Mouse (Mus musculus) neural tube, embryonic 15.5 days (tissue): Measurements from ENCODE around the gene Zfp398. TPM values are rescaled to one million over a fixed set of nuclear protein-coding genes. Genes with fewer than 3 reads are reported as not detected.
"Not testable (repeated sequence)": the region's sequence is repeated elsewhere in the genome, so short reads cannot be mapped to it uniquely, and the experiment has no call there.

ENCODE experiments used
- ATAC-seq: fragments of 200-750 bp; cut with Nextera tagmentation; 2 replicates; pipeline ENCODE4 v1.8.0; 2017; ENCODE audit warnings: mild to moderate bottlenecking, moderate TSS enrichment, moderate library complexity; ENCODE audit not compliant: low FRiP score
- H3K27ac ChIP-seq: fragments of 300-500 bp; sonication (generic); replicated peaks from 2 replicates; pipeline ENCODE4 v1.5.1; 2015; ENCODE audit warnings: mild to moderate bottlenecking, inconsistent platforms
- H3K27me3 ChIP-seq: fragments of 300-500 bp; sonication (generic); replicated peaks from 2 replicates; pipeline ENCODE4 v1.6.1; 2015; ENCODE audit warnings: inconsistent platforms
- H3K36me3 ChIP-seq: fragments of 300-500 bp; sonication (generic); 2 replicates; pipeline ENCODE4 v1.6.1; 2015; ENCODE audit warnings: inconsistent platforms
- H3K4me1 ChIP-seq: fragments of 300-500 bp; sonication (generic); 2 replicates; pipeline ENCODE4 v1.6.1; 2015; ENCODE audit warnings: inconsistent platforms
- H3K4me2 ChIP-seq: fragments of 300-500 bp; sonication (generic); 2 replicates; pipeline ENCODE4 v1.6.1; 2015; ENCODE audit warnings: inconsistent platforms, mild to moderate bottlenecking, moderate library complexity
- H3K4me3 ChIP-seq: fragments of 300-500 bp; sonication (generic); replicated peaks from 2 replicates; pipeline ENCODE4 v1.5.1; 2015; ENCODE audit warnings: mild to moderate bottlenecking, inconsistent platforms
- H3K9ac ChIP-seq: fragments of 300-500 bp; sonication (generic); replicated peaks from 2 replicates; pipeline ENCODE4 v1.6.1; 2015; ENCODE audit warnings: mild to moderate bottlenecking, inconsistent platforms
- H3K9me3 ChIP-seq: fragments of 300-500 bp; sonication (generic); replicated peaks from 2 replicates; pipeline ENCODE4 v1.6.1; 2016; ENCODE audit warnings: inconsistent platforms
- WGBS: fragments of 180-500 bp; shearing (Covaris S2); methylation state at CpG from one replicate; pipeline ENCODE4 v1.1.7; 2015; ENCODE audit warnings: mixed read lengths; 5-methylcytosine and 5-hydroxymethylcytosine counted together
- polyA plus RNA-seq: library from polyadenylated mRNA; unstranded; fragments of >200 nt; fragmentation: Nextera tagmentation; extraction: Ambion mirVana; gene quantifications from 2 replicates; pipeline ENCODE4 v1.2.1, GENCODE M21; 2015

The Zfp398 gene
- polyA plus RNA-seq, 1 experiment from 2014 or later, result 17.4 TPM

DNA sequence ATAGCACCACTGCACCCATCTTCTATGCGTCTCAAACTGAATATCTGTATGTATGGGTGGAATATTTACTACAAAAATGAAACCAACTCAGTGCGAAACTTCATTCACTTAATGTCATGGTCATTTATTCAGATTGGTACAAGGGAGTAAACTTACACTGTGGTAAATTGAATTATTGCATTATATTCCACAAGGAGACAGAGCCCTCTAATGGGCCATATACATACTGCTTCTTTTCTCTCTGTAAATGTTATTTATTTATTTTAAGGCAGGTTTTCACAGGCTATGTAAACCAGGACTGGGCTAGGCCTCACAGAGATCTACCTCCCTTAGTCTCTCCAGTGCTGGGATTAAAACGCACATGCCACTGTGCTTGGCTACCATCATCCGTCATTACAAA, 8.0 kb upstream of the Zfp398 start:
- ATAC-seq, result no peak
- Histone ChIP-seq H3K4me3 (no peak overlapping the region), H3K36me3 (peaks cover 39% of the 10 kb centered on the region), H3K27me3 (no peaks in the 10 kb centered on the region), H3K9ac (no peak overlapping the region), H3K9me3 (no peaks in the 10 kb centered on the region), H3K4me2 (no peak overlapping the region), H3K4me1 (peaks cover 23% of the 10 kb centered on the region), H3K27ac (no peak overlapping the region)
- WGBS, result 90% methylated on average over 4 of the region's 4 CpGs

- peak overlapping the region; percentile 57 for H3K4me2 ChIP-seq
- H3K4me3 ChIP-seq, result peak overlapping the region; percentile 71
- WGBS, result 21% methylated on average over 1 of the region's 1 CpGs
- peak overlapping the region; percentile 85; the same call in 1 of the 2 replicates for H3K9ac ChIP-seq
- peak overlapping the region; percentile 48; the same call in 1 of the 2 replicates for H3K27ac ChIP-seq
- no peak for ATAC-seq
- H3K27me3 ChIP-seq, result no peaks in the 10 kb centered on the region
- peaks cover 24% of the 10 kb centered on the region for H3K36me3 ChIP-seq
- H3K9me3 ChIP-seq, result no peaks in the 10 kb centered on the region
- H3K4me1 ChIP-seq, result peaks cover 23% of the 10 kb centered on the region
Observed at GRCm38 (mm10) chr6:47828950-47829349, 6.5 kb upstream of the Zfp398 start.

DNA sequence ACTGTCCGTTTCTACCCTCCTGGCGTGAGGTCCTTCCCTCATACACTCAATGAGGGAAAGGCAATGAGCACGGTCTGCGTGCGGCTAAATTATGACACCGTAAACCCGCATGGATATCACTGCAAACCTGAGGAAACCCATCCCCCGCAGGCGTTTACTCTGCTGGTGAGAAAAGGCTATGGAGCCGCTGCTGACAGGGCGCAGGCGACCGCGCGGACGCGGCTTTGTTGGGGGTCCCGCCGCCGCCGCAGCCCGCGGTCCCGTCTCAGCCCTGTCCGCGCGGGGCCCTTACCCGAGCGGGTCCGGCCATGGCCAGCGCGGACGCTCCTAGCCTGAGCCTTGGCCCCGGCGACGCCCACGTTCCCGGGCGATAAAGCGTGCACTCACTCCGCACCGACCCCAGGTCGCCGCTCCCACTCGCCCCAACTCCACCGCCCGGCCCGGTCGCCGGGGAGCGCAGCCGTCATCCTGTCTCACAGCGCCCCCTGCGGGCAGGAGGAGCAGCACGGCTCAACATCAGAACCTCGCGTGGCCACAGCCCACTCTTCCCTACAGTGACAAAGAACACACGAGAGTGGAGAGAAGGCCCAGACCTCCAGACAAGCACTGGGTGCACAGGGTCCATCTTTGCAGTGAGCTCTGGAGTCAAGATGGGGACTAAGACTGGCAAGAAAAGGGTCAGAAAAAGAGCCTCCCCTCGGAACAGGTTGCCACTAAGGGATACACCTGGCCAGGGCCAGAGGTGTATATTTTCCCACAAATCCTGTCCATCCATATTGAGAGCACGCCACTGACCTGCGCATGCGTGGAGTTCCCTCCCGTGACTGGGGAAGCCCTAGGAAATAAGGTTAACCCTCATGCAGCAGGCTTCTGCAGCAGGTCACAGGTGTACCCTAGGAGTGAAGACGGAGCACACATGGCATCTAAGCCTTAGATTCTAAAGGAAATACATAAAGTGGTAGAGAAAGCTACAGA, 5.1 kb upstream of the Zfp398 start, which contains the start of gene Zfp786:
TSS of gene Zfp786 (minus strand) at position 764 of the 975 bp plus-strand sequence.
- Histone ChIP-seq H3K4me2 (peak within 1 kb of the TSS; percentile 57), H3K36me3 (peaks cover 10% of the 10 kb centered on the region), H3K9me3 (no peaks in the 10 kb centered on the region), H3K9ac (peak within 1 kb of the TSS; percentile 85), H3K27me3 (no peaks in the 10 kb centered on the region), H3K27ac (peak within 1 kb of the TSS; percentile 96), H3K4me1 (peaks cover 23% of the 10 kb centered on the region), H3K4me3 (peak within 1 kb of the TSS; percentile 71)
- ATAC-seq, result peak; percentile 95
- WGBS, result 2% methylated on average over 64 of the region's 64 CpGs

GRCm38 (mm10) chr6:47832220-47832619, 3.2 kb upstream of the Zfp398 start:
- Histone ChIP-seq H3K9ac (no peak overlapping the region), H3K4me2 (no peak overlapping the region), H3K36me3 (no peaks in the 10 kb centered on the region), H3K9me3 (no peaks in the 10 kb centered on the region), H3K27ac (no peak overlapping the region), H3K4me3 (no peak overlapping the region), H3K27me3 (no peaks in the 10 kb centered on the region), H3K4me1 (peaks cover 21% of the 10 kb centered on the region)
- 77% methylated on average over 1 of the region's 1 CpGs for WGBS
- no peak for ATAC-seq

- Histone ChIP-seq H3K4me1 (peaks cover 26% of the 10 kb centered on the region), H3K36me3 (peaks cover 10% of the 10 kb centered on the region), H3K27me3 (no peaks in the 10 kb centered on the region), H3K4me3 (peak overlapping the region; percentile 84), H3K9ac (peak overlapping the region; percentile 90), H3K4me2 (peak overlapping the region; percentile 72), H3K9me3 (no peaks in the 10 kb centered on the region), H3K27ac (peak overlapping the region; percentile 96)
- WGBS, result under 1% methylated on average over 49 of the region's 49 CpGs
- ATAC-seq, result peak; percentile 85
Observed at GRCm38 (mm10) chr6:47835984-47836521, 592 bp downstream of the Zfp398 start.

DNA sequence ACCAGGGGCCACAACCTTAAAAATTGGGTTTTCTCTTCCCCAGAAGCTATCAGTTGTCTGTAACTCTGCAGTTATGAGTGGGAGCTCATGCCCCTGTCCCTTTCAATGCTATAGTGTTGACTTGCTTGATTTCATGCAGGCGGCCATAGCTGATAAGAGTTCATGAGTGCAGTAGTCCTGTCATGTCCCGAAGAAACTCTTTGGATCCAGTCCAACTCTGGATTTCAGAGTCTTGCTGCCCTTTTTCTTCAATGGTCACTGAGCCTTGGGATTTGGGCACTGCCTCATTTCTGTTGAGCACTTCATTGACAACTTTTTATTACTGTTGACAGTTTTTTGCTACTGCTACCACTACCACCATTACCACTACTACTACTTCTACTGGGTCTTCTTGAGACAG, 2.2 kb downstream of the Zfp398 start:
- 89% methylated on average over 2 of the region's 2 CpGs for WGBS
- no peaks in the 10 kb centered on the region for H3K27me3 ChIP-seq

DNA sequence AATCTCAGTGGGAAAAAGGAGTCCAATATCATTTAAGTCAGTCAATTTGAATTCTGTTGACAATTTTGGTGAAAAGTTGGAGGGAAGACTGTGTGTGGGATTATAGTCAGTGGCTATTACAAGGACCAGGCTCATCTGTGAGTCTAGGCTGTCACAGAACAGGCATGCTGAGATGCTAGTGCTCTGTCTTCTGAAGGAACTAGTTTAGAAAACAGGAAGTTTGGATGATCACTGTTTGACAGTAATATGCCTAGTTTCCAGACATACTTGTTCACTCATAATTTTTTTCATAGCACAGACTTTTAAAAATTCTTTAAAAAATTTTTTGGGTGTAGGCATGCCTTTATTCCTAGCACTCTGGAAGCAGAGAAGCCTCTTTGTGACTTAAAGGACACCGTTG, 5.6 kb downstream of the Zfp398 start:
- 95% methylated on average over 1 of the region's 1 CpGs for WGBS
- Histone ChIP-seq H3K4me3 (no peak overlapping the region), H3K27ac (no peak overlapping the region), H3K4me1 (peaks cover 26% of the 10 kb centered on the region), H3K9ac (no peak overlapping the region), H3K9me3 (no peaks in the 10 kb centered on the region), H3K27me3 (no peaks in the 10 kb centered on the region), H3K4me2 (no peak overlapping the region), H3K36me3 (peaks cover 22% of the 10 kb centered on the region)
- ATAC-seq, result no peak

More for the DNA sequence above, 2.2 kb downstream of the Zfp398 start:
- ATAC-seq, result no peak
- Histone ChIP-seq H3K36me3 (peaks cover 18% of the 10 kb centered on the region), H3K4me1 (peaks cover 26% of the 10 kb centered on the region), H3K4me3 (no peak overlapping the region), H3K9ac (no peak overlapping the region), H3K27ac (no peak overlapping the region), H3K4me2 (no peak overlapping the region), H3K9me3 (no peaks in the 10 kb centered on the region)

DNA sequence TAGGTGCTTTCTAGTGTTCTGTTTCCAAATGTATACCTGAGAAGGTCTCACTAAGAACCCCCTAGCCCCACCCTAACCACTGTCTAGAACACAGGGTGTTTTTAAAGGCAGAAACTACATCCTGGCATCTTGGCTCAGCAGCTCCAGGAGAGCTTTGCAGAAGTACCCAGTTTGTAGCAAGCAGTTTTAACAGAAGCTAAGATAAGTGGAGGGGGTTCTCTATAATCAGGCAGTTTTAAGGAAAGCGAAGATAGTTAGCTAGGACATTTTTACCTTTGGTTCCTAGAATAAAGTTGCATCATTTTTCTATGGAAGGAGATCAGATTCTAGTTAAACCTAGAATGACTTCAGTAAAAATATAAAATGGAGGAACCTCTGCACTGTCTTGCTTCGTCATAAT, 6.4 kb downstream of the Zfp398 start:
- Histone ChIP-seq H3K27ac (no peak overlapping the region), H3K9me3 (no peaks in the 10 kb centered on the region), H3K27me3 (no peaks in the 10 kb centered on the region), H3K9ac (no peak overlapping the region), H3K4me2 (no peak overlapping the region), H3K4me1 (peaks cover 22% of the 10 kb centered on the region), H3K4me3 (no peak overlapping the region), H3K36me3 (peaks cover 26% of the 10 kb centered on the region)
- 96% methylated on average over 2 of the region's 2 CpGs for WGBS
- ATAC-seq, result no peak

DNA sequence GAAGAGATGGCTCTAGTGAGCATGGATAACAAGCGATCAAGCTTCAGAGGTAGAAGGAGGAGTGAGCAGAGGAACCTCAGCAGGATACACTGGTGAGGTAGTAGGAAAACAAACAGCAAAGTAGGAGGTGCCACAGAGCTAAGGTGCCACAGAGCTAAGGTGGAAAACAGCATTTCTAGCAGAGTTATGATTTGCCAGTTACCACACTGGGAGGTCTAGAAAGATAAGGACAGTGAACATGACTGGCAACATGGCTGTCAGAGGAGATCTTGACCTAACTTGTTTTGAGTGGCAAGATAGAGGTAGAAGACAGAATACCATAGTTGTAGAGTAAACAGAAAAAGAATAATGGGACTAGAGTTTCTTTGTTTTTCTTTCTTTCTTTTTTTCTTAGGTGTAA, 6.9 kb downstream of the Zfp398 start:
- H3K9ac ChIP-seq, result no peak overlapping the region
- H3K4me3 ChIP-seq, result no peak overlapping the region
- no peak overlapping the region for H3K27ac ChIP-seq
- peaks cover 18% of the 10 kb centered on the region for H3K4me1 ChIP-seq
- ATAC-seq, result no peak
- no peak overlapping the region for H3K4me2 ChIP-seq
- H3K36me3 ChIP-seq, result peaks cover 28% of the 10 kb centered on the region
- no peaks in the 10 kb centered on the region for H3K27me3 ChIP-seq
- H3K9me3 ChIP-seq, result no peaks in the 10 kb centered on the region
- WGBS, result 97% methylated on average over 1 of the region's 1 CpGs

GRCm38 (mm10) chr6:47845779-47846178, 10.3 kb downstream of the Zfp398 start:
- no peak overlapping the region for H3K9ac ChIP-seq
- ATAC-seq, result no peak
- H3K4me3 ChIP-seq, result no peak overlapping the region
- no peaks in the 10 kb centered on the region for H3K4me1 ChIP-seq
- no peak overlapping the region for H3K27ac ChIP-seq
- peaks cover 21% of the 10 kb centered on the region for H3K36me3 ChIP-seq
- H3K4me2 ChIP-seq, result no peak overlapping the region
- H3K9me3 ChIP-seq, result no peaks in the 10 kb centered on the region
- H3K27me3 ChIP-seq, result no peaks in the 10 kb centered on the region

- H3K4me3 ChIP-seq, result no peak overlapping the region
- WGBS, result 91% methylated on average over 6 of the region's 6 CpGs
- no peak overlapping the region for H3K9ac ChIP-seq
- H3K27ac ChIP-seq, result no peak overlapping the region
- H3K36me3 ChIP-seq, result peaks cover 42% of the 10 kb centered on the region
- no peaks in the 10 kb centered on the region for H3K4me1 ChIP-seq
- ATAC-seq, result no peak
- no peaks in the 10 kb centered on the region for H3K27me3 ChIP-seq
- no peaks in the 10 kb centered on the region for H3K9me3 ChIP-seq
- no peak overlapping the region for H3K4me2 ChIP-seq
Observed at GRCm38 (mm10) chr6:47857241-47857640, 21.8 kb downstream of the Zfp398 start.

- not testable (repeated sequence) for H3K9ac ChIP-seq, H3K4me2 ChIP-seq, H3K4me3 ChIP-seq, H3K27ac ChIP-seq, ATAC-seq, H3K9me3 ChIP-seq, H3K27me3 ChIP-seq, H3K4me1 ChIP-seq
- H3K36me3 ChIP-seq, result peaks cover 46% of the 10 kb centered on the region
- 95% methylated on average over 3 of the region's 3 CpGs for WGBS
Observed at GRCm38 (mm10) chr6:47857729-47858128, 22.3 kb downstream of the Zfp398 start.
